Mouse (Mus musculus) hindbrain, embryonic 13.5 days (tissue): ENCODE results near the gene Mnt. TPM values are rescaled to one million over a fixed set of nuclear protein-coding genes. Genes with fewer than 3 reads are reported as not detected.

Source experiments
- ATAC-seq: fragments of 200-750 bp; cut with Nextera tagmentation; 2 replicates; pipeline ENCODE4 v1.8.0; 2017; ENCODE audit warnings: moderate TSS enrichment; ENCODE audit not compliant: low FRiP score
- H3K27ac ChIP-seq: fragments of 300-500 bp; sonication (generic); 2 replicates; pipeline ENCODE4 v1.5.1; 2015; ENCODE audit warnings: inconsistent platforms, mild to moderate bottlenecking, moderate library complexity
- H3K27me3 ChIP-seq: fragments of 300-500 bp; sonication (generic); 2 replicates; pipeline ENCODE4 v1.6.1; 2015; ENCODE audit warnings: mild to moderate bottlenecking, inconsistent platforms
- H3K36me3 ChIP-seq: fragments of 300-500 bp; sonication (generic); 2 replicates; pipeline ENCODE4 v1.6.1; 2015; ENCODE audit warnings: mild to moderate bottlenecking, inconsistent platforms
- H3K4me1 ChIP-seq: fragments of 300-500 bp; sonication (generic); replicated peaks from 2 replicates; pipeline ENCODE4 v1.6.1; 2015; ENCODE audit warnings: inconsistent platforms
- H3K4me2 ChIP-seq: fragments of 300-500 bp; sonication (generic); 2 replicates; pipeline ENCODE4 v1.6.1; 2015; ENCODE audit warnings: inconsistent platforms, mild to moderate bottlenecking, moderate library complexity
- H3K4me3 ChIP-seq: fragments of 300-500 bp; sonication (generic); 2 replicates; pipeline ENCODE4 v1.5.1; 2015; ENCODE audit warnings: mild to moderate bottlenecking, inconsistent platforms
- H3K9ac ChIP-seq: fragments of 300-500 bp; sonication (generic); 2 replicates; pipeline ENCODE4 v1.6.1; 2015; ENCODE audit warnings: mild to moderate bottlenecking, inconsistent platforms
- H3K9me3 ChIP-seq: fragments of 300-500 bp; sonication (generic); 2 replicates; pipeline ENCODE4 v1.6.1; 2016; ENCODE audit warnings: inconsistent platforms
- WGBS: fragments of 180-500 bp; shearing (Covaris S2); methylation state at CpG from one replicate; pipeline ENCODE4 v1.1.7; 2015; 5-methylcytosine and 5-hydroxymethylcytosine counted together
- polyA plus RNA-seq: library from polyadenylated mRNA; unstranded; fragments of >200 nt; fragmentation: Nextera tagmentation; extraction: Ambion mirVana; gene quantifications from 2 replicates; pipeline ENCODE4 v1.2.1, GENCODE M21; 2015

The Mnt gene
- polyA plus RNA-seq, 1 experiment from 2014 or later: 9.0 TPM

DNA sequence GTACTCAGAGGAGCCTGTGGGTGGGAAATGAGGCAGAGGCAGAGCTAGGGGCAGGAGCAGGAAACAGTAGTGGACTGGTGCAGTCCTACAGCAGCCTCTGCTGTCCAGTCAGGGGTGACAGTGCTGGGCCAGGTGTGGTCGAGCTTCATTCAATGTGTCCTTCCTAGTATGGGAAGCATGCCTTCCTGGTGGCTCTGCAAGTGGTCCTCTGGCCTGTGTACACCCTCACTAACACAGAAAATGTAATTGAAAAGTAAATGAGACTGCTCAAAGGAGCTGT, 3.6 kb downstream of the Mnt start:
- Histone ChIP-seq H3K9ac (peak overlapping the region; percentile 98; the same call in 1 of the 2 replicates), H3K9me3 (no peaks in the 10 kb centered on the region), H3K4me3 (no peak overlapping the region), H3K36me3 (peaks cover 9% of the 10 kb centered on the region; the same call in 1 of the 2 replicates), H3K4me1 (peaks cover 69% of the 10 kb centered on the region), H3K4me2 (0 out of 2 replicates have a peak overlapping the region, but pooled peaks have one; percentile 80), H3K27ac (peak overlapping the region; percentile 52), H3K27me3 (no peaks in the 10 kb centered on the region)
- 73% methylated on average over 1 of the region's 1 CpGs for WGBS
- ATAC-seq: no peak

GRCm38 (mm10) chr11:74834650-74835277, 4.0 kb downstream of the Mnt start:
- peak overlapping the region; percentile 52 for H3K27ac ChIP-seq
- 61% methylated on average over 5 of the region's 5 CpGs for WGBS
- H3K4me2 ChIP-seq: no peak overlapping the region
- no peaks in the 10 kb centered on the region for H3K9me3 ChIP-seq
- H3K4me3 ChIP-seq: no peak overlapping the region
- peaks cover 9% of the 10 kb centered on the region; the same call in 1 of the 2 replicates for H3K36me3 ChIP-seq
- peaks cover 69% of the 10 kb centered on the region for H3K4me1 ChIP-seq
- no peaks in the 10 kb centered on the region for H3K27me3 ChIP-seq
- no peak for ATAC-seq
- H3K9ac ChIP-seq: peak overlapping the region; percentile 98; the same call in 1 of the 2 replicates

DNA sequence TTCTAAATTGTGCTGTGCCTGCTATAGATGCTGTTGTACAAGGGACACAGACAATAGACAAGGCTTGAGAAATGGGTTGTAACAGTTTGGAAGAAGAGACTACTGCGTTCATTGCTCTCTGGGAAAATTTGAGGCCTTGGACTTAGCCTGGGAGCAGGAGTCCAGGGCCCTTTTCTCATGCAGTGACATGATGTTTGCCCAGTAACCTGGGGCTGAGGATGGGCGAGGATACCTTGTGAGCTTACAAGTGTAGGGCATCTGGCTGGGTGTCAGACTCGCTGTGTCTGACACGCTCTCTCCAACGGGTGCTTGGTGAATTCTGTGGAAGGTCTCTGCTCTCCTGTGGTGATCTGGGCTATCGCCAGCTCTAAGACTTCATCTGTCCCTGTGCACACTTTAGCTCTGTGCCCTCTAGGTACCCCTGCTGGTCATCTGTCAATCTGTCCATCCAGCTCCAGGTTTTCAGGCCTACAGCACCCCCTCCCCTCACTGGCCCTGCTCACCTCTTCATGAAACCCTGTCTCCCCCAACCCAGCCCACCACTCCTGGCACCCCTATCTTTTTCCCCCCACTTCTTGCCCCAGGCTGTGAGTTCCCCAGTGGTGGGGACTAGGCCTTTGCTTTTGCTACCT, 5.0 kb downstream of the Mnt start:
- no peak for ATAC-seq
- 75% methylated on average over 6 of the region's 6 CpGs for WGBS
- Histone ChIP-seq H3K4me1 (peaks cover 70% of the 10 kb centered on the region), H3K27me3 (no peaks in the 10 kb centered on the region), H3K36me3 (peaks cover 15% of the 10 kb centered on the region), H3K27ac (no peak overlapping the region), H3K4me2 (no peak overlapping the region), H3K9ac (0 out of 2 replicates have a peak overlapping the region, but pooled peaks have one; percentile 29), H3K4me3 (no peak overlapping the region), H3K9me3 (no peaks in the 10 kb centered on the region)

- no peaks in the 10 kb centered on the region for H3K9me3 ChIP-seq
- H3K4me2 ChIP-seq: 0 out of 2 replicates have a peak overlapping the region, but pooled peaks have one; percentile 17
- 0 out of 2 replicates have a peak overlapping the region, but pooled peaks have one; percentile 29 for H3K9ac ChIP-seq
- no peak for ATAC-seq
- H3K27ac ChIP-seq: peak overlapping the region; percentile 48; the same call in 1 of the 2 replicates
- H3K27me3 ChIP-seq: no peaks in the 10 kb centered on the region
- WGBS: 89% methylated on average over 22 of the region's 22 CpGs
- no peak overlapping the region for H3K4me3 ChIP-seq
- H3K4me1 ChIP-seq: peaks cover 76% of the 10 kb centered on the region
- peaks cover 15% of the 10 kb centered on the region for H3K36me3 ChIP-seq
Measured at GRCm38 (mm10) chr11:74836225-74837055, 5.7 kb downstream of the Mnt start.

DNA sequence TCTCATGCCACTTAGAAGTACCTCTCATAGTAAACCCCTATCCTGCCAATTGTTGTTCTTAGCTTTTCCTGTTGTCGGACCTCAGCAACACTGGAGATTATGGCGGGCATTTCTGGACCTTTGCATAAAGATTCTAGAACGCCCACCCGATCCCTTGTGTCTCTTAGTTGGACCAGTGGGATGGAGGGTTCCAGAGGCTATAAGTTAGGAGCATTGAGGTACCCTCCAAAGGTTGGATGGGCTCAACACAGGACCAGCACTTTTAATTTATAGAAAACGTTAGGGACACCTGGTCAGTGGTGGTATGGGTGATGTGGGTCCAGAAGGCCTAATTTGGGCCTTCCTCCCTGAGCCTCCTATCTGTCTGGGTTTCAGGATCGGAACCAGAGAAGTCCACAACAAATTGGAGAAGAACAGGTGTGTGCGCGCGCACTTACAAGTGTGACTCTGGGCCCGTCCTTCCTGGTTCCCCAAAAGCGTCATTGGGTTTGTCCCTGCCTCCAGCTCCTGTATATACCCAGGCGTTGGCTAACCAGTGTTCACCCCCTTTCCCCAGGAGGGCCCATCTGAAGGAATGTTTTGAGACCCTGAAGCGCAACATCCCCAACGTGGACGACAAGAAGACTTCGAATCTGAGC, 6.5 kb downstream of the Mnt start:
- Histone ChIP-seq H3K9me3 (no peaks in the 10 kb centered on the region), H3K36me3 (peaks cover 23% of the 10 kb centered on the region), H3K4me1 (peaks cover 79% of the 10 kb centered on the region), H3K27ac (peak overlapping the region; percentile 93), H3K27me3 (no peaks in the 10 kb centered on the region), H3K4me3 (peak overlapping the region; percentile 57), H3K4me2 (peak overlapping the region; percentile 80), H3K9ac (peak overlapping the region; percentile 70)
- 42% methylated on average over 16 of the region's 16 CpGs for WGBS
- peak; percentile 2 for ATAC-seq

DNA sequence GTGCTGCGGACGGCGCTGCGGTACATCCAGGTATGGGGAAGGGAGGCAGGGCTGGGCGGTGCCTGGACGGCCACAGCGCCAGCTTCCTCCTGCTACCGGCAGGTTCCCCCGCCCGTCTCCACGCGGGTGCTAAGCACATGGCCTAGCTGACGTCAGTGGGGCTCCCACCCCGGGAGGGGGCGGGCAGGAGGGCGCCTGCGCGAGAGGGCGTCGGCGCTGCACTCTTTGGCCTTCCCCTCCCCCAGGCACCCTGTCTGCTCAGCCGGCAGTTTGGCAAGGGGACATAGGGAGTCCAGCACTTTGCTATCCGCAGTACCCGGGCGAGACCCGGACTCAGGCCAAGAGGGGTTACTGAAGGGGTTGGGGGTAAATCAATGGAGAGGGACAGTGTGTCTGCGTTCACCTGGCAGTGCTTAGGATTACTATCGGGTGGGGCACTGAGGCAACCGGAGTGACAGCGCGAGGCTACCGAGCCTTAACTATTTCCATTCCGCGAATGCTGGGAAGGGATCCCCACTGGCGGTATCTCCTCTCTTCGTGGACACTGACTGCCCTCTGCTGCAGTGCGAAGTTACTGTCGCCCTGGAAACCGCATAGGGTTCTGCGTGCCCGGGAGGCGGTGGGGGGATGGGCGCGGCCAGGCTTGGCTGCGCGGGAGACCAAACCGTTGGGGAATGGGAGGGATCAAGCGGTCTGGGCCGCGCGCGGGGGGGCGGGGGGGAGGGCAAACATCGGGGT, 7.1 kb downstream of the Mnt start:
- WGBS: under 1% methylated on average over 53 of the region's 54 CpGs
- Histone ChIP-seq H3K4me1 (peaks cover 79% of the 10 kb centered on the region), H3K27me3 (no peaks in the 10 kb centered on the region), H3K4me3 (peak overlapping the region; percentile 57), H3K4me2 (peak overlapping the region; percentile 80), H3K9me3 (no peaks in the 10 kb centered on the region), H3K9ac (peak overlapping the region; percentile 70), H3K36me3 (peaks cover 30% of the 10 kb centered on the region), H3K27ac (peak overlapping the region; percentile 93)
- ATAC-seq: peak; percentile 63

GRCm38 (mm10) chr11:74838441-74838840, 7.7 kb downstream of the Mnt start:
- H3K27ac ChIP-seq: peak overlapping the region; percentile 93
- peak overlapping the region; percentile 57 for H3K4me3 ChIP-seq
- H3K9me3 ChIP-seq: no peaks in the 10 kb centered on the region
- 0% methylated on average over 35 of the region's 35 CpGs for WGBS
- H3K4me2 ChIP-seq: peak overlapping the region; percentile 80
- peak; percentile 65 for ATAC-seq
- H3K36me3 ChIP-seq: peaks cover 35% of the 10 kb centered on the region
- H3K9ac ChIP-seq: peak overlapping the region; percentile 70
- H3K27me3 ChIP-seq: no peaks in the 10 kb centered on the region
- peaks cover 76% of the 10 kb centered on the region for H3K4me1 ChIP-seq

- H3K4me2 ChIP-seq: peak overlapping the region; percentile 80
- H3K27me3 ChIP-seq: no peaks in the 10 kb centered on the region
- 50% methylated on average over 6 of the region's 6 CpGs for WGBS
- H3K9me3 ChIP-seq: no peaks in the 10 kb centered on the region
- H3K4me1 ChIP-seq: peaks cover 70% of the 10 kb centered on the region
- no peak overlapping the region for H3K9ac ChIP-seq
- peak overlapping the region; percentile 93 for H3K27ac ChIP-seq
- H3K4me3 ChIP-seq: peak overlapping the region; percentile 57
- no peak for ATAC-seq
- peaks cover 41% of the 10 kb centered on the region for H3K36me3 ChIP-seq
Measured at GRCm38 (mm10) chr11:74838971-74839370, 8.3 kb downstream of the Mnt start.

DNA sequence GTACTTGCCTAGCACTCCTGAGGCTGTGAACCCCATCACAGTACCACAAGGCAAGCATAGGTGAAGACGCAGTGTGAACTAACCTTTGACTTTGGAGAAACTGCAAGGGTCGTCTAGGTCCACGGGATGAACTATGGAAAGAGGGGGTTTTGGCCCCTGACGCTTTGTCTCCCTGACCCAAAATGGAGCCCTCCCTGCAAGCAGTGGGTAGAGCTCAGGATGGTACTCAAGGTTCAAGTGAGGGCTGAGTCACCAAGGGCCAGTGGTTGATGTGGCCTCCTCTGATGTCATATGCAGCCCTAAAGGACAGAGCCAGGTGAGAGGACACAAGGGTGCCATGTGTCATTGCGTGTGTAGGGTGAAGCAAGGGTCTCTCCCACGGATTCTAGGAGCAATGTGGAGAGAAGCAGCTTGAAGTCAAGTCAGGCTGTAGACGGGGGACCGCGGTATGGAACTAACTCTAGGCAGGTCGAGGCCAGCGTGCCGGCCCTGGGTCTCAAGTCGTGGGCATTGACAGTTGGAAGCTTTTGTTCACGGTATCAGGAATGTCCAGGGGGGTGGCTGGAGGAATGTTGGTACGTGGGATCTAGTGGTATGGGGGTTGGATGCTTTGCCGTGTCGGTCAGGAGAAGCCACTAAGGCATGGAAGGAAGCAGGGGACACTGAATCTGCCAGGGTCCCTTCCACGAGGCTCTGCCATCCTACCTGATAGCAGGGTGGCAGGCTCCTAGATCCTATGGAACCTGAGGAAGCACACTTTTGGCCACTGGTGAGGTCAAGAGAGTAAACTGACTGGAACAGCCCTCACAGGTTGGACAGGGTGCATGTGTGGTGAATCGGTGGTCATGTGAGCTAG, 9.4 kb downstream of the Mnt start:
- Histone ChIP-seq H3K36me3 (peaks cover 52% of the 10 kb centered on the region), H3K9me3 (no peaks in the 10 kb centered on the region), H3K4me1 (peaks cover 59% of the 10 kb centered on the region), H3K27me3 (no peaks in the 10 kb centered on the region), H3K27ac (no peak overlapping the region), H3K9ac (no peak overlapping the region), H3K4me3 (no peak overlapping the region), H3K4me2 (no peak overlapping the region)
- no peak for ATAC-seq
- WGBS: 91% methylated on average over 19 of the region's 19 CpGs

DNA sequence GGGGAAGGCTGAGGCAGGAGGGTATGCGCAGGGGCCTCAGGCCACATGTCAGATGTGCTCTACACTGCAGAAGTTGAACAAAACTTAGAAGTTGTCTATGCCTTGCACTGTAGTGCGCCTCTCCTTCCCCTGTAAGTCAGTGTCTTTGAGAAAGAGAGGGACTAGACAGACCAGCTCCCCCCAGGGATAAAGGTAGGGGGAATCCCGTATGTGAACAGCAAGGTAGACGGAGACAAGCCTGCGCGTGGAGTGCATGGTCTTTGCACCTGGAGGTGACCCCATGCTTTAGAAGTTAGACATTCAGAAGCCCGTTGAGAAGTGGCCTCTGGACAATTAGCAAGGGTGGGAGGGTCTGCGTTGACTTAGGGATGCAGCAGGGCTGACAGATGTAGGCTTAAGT, 10.0 kb downstream of the Mnt start:
- Histone ChIP-seq H3K9me3 (0 out of 2 replicates have a peak, but pooled peaks cover 4% of the 10 kb centered on the region), H3K4me2 (no peak overlapping the region), H3K9ac (no peak overlapping the region), H3K36me3 (peaks cover 57% of the 10 kb centered on the region), H3K27me3 (no peaks in the 10 kb centered on the region), H3K4me1 (peaks cover 56% of the 10 kb centered on the region), H3K27ac (no peak overlapping the region), H3K4me3 (no peak overlapping the region)
- no peak for ATAC-seq
- 91% methylated on average over 8 of the region's 8 CpGs for WGBS

GRCm38 (mm10) chr11:74841366-74841765, 10.6 kb downstream of the Mnt start:
- Histone ChIP-seq H3K27ac (peak overlapping the region; percentile 30; the same call in 1 of the 2 replicates), H3K4me1 (peaks cover 49% of the 10 kb centered on the region), H3K27me3 (no peaks in the 10 kb centered on the region), H3K4me2 (no peak overlapping the region), H3K9me3 (0 out of 2 replicates have a peak, but pooled peaks cover 4% of the 10 kb centered on the region), H3K9ac (no peak overlapping the region), H3K36me3 (peaks cover 59% of the 10 kb centered on the region), H3K4me3 (no peak overlapping the region)
- ATAC-seq: no peak
- 80% methylated on average over 9 of the region's 9 CpGs for WGBS
